Comparison of ENCODE assay signal across 17 mouse cellular contexts in genomic region chr13:58836891-58837290, GRCm38 (mm10). TPM values are rescaled to one million over a fixed set of nuclear protein-coding genes. Genes with fewer than 3 reads are reported as not detected.
"Had no signal": no experiment of that assay in that cellular context is flagged by ENCODE, and none has a peak within 500 bp of the region (broad histone marks: within the 10 kb centered on the region; RNA-seq: fewer than 3 reads in every experiment).

No protein-coding gene starts in this region.

- DNase-seq: lung, adult 18-20 months; lung, embryonic 14.5 days; lung, postnatal 10 days; lung, postnatal 4 days; midbrain, embryonic 14.5 days; right cerebral cortex, postnatal 14 days; thymus, adult 2 months; thymus, postnatal 25 days; thymus, postnatal 4 days had no signal

- H3K36me3 ChIP-seq: midbrain, embryonic 10.5 days; midbrain, embryonic 12.5 days; stomach, embryonic 15.5 days had no signal

- H3K4me2 ChIP-seq: lung, embryonic 14.5 days; midbrain, embryonic 12.5 days; neural tube, embryonic 12.5 days; stomach, embryonic 15.5 days had no signal

- H3K27ac ChIP-seq: midbrain, embryonic 10.5 days; midbrain, embryonic 12.5 days; neural tube, embryonic 12.5 days; stomach, embryonic 15.5 days; stomach, postnatal 0 days had no signal

- H3K4me3 ChIP-seq: midbrain, embryonic 10.5 days; midbrain, embryonic 12.5 days; neural tube, embryonic 12.5 days; stomach, embryonic 15.5 days had no signal

- H3K27me3 ChIP-seq: midbrain, embryonic 12.5 days; neural tube, embryonic 12.5 days; stomach, embryonic 15.5 days had no signal

- H3K9ac ChIP-seq: lung, embryonic 14.5 days; midbrain, embryonic 12.5 days; neural tube, embryonic 12.5 days; stomach, embryonic 15.5 days had no signal

- H3K9me3 ChIP-seq: midbrain, embryonic 10.5 days; midbrain, embryonic 12.5 days; neural tube, embryonic 12.5 days; stomach, embryonic 15.5 days had no signal

RNA-seq across cellular contexts. Expression of gene Ntrk2, which starts 30.5 kb away (rescaled TPM):
- total RNA-seq: megakaryocyte, adult 5-6 weeks; megakaryocyte-erythroid progenitor cell, adult 5-6 weeks; monocyte, adult 5-6 weeks had no signal
